Mouse (Mus musculus): ENCODE data around the gene D630023F18Rik.

Gene D630023F18Rik

GRCm38 (mm10) chr1:65122574-65123372 is at the start of gene D630023F18Rik:
Gene D630023F18Rik (minus strand): TSS chr1:65123214.
- DNase-seq (ENCODE audit: low spot score in 2 of 2) = no peak

- no peak for DNase-seq (ENCODE audit: low spot score in 2 of 2)
Measured at GRCm38 (mm10) chr1:65171579-65171978, 48.6 kb upstream of the D630023F18Rik start.

DNA sequence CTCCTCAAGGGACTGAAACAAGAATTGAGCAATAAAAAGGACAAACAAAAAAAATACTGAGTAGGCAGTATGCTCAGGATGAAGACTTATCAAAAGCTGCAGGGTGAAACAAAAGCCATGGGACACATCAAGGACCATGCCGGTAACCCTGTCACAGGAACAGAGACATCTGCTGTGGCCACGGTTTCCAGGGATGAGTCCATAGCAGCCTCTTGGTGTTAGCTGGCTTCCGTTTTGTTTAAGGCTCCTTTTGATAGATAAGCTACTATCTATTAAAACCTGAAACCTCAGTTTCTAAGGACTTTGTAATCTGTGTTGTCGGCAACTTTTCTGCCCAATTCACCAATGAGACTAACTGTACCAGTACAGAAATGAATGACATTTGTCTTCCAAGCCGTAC is 46.9 kb upstream of the D630023F18Rik start:
- DNase-seq (ENCODE audit: low spot score in 2 of 2) = no peak

DNA sequence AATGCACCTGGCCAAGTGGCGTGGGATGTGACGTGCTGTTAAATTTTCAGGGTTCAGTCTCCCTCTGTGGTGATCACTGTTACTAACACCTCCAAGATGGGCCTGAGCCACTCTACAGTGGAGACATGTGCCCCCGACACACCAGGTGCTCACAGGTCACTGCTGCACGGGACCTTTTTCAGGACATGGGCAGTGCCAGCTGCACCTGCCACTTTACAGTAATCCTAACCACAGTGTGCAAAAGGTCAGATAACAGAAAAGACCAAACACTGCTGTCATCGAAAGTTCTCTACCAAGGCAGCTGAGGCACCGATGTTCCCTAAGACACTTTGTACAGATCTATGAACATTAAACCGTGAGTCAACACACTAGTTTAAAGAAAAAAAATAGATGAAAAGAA is 46.5 kb upstream of the D630023F18Rik start:
- no peak for DNase-seq (ENCODE audit: low spot score in 2 of 2)

DNA sequence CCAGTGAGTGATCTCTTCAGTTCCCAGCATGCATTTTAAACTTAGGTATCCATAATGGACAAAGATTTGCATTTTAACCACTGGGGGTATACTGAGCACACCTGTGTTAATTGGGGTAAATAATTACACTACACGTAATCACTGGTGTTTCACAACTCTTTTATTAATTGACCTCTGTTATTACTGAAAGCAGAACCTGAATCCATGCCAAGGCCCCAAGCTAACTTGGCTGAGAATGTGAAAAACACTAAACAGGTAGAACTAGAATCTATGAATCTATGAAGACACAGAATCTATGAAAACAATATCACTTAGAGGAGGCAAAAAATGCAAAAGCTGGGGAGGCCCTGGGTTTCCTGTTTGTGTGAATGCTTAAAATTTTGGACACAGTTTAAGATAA is 44.5 kb upstream of the D630023F18Rik start:
- no peak for DNase-seq (ENCODE audit: low spot score in 2 of 2)

DNA sequence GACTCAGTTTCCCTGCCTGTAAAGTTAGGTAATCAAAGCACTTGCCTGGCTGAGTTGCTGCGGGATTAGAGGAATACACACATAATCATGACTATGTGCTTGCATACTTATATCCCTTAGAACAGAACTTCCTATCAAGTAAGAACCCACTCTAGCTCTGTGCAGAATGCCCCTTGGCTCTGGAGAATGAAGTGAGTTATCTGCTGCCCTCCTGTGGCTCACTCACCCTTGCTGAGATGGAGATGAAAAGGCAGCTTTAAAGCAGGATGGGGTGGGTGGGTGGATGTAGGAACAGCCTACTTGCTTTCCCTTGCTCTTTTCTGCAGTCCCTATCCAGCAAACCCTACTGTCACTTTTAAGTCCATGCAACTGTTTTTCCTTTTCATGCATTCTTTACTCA is 39.2 kb upstream of the D630023F18Rik start:
- DNase-seq (ENCODE audit: low spot score in 2 of 2) = no peak

- DNase-seq (ENCODE audit: low spot score in 2 of 2) = no peak
Measured at GRCm38 (mm10) chr1:65156111-65156510, 33.1 kb upstream of the D630023F18Rik start.

GRCm38 (mm10) chr1:65154814-65155213 is 31.8 kb upstream of the D630023F18Rik start:
- DNase-seq (ENCODE audit: low spot score in 2 of 2) = peak in 1 of 2 experiments; percentile 37

DNA sequence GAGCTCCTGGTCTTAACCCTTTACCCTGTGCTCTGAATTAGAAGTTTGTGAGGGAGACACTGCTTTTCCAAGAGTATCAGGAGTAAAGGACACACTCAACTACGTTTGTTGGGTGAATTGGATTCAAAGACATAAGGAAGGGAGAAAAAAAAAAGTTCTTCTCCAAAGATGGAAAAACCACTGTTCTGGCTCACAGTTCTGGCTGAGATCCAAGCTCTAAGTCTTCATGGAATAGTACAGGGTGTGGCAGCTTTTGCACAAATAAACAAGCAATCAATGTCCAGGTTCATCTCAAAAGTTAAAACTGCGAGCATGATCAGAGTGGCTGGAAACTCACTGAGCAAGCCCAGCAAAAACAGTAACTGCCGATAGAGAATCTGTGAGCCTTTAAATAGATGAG is 25.0 kb upstream of the D630023F18Rik start:
- no peak for DNase-seq (ENCODE audit: low spot score in 2 of 2)

GRCm38 (mm10) chr1:65147326-65147725 is 24.3 kb upstream of the D630023F18Rik start:
- DNase-seq (ENCODE audit: low spot score in 2 of 2) = no peak

- no peak for DNase-seq (ENCODE audit: low spot score in 2 of 2)
Measured at GRCm38 (mm10) chr1:65146601-65147000, 23.6 kb upstream of the D630023F18Rik start.

DNA sequence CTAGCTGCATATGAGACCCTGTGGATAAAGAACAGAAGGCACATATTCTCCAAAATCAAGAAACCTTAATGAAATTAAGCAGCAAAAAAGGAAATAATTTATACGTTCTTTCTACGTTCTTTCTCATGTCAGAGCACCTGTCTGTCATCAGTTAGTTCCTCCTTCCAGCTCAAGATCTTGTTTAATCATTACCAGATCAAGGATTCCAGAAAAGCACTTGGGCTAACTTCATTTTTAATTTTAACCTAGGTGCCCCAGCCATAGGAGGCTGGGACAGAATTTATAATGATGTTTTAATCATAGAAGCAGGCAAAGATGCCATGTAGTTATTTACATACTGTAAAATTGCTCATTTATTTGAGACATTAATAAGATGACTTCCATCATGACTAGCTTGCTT is 21.8 kb upstream of the D630023F18Rik start:
- DNase-seq (ENCODE audit: low spot score in 2 of 2) = no peak

GRCm38 (mm10) chr1:65137560-65137959 is 14.5 kb upstream of the D630023F18Rik start:
- DNase-seq (ENCODE audit: low spot score in 2 of 2) = no peak

- DNase-seq (ENCODE audit: low spot score in 2 of 2) = no peak
Measured at GRCm38 (mm10) chr1:65132833-65133232, 9.8 kb upstream of the D630023F18Rik start.

- no peak for DNase-seq (ENCODE audit: low spot score in 2 of 2)
Measured at GRCm38 (mm10) chr1:65131671-65132070, 8.7 kb upstream of the D630023F18Rik start.

DNA sequence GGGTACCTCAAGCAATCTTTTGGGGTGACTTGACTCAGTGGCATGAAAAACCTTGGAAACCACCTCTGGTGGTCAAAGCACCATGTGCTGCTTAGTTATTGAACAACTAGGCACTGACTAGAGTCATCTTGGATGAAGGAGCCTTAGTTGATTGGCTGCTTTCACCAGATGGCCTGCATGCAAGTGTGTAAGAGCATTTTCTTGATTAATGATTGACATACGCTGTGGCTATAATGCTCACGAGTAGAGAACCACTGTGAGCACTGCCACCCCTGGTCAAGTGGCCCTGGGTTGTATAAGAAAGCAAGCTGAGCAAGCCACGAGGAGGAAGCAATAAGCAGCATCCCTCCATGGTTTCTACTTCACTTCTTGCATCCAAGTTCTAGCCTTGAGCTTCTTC is 7.2 kb upstream of the D630023F18Rik start:
- no peak for DNase-seq (ENCODE audit: low spot score in 2 of 2)

- no peak for DNase-seq (ENCODE audit: low spot score in 2 of 2)
Measured at GRCm38 (mm10) chr1:65129634-65130180, 6.7 kb upstream of the D630023F18Rik start.

DNA sequence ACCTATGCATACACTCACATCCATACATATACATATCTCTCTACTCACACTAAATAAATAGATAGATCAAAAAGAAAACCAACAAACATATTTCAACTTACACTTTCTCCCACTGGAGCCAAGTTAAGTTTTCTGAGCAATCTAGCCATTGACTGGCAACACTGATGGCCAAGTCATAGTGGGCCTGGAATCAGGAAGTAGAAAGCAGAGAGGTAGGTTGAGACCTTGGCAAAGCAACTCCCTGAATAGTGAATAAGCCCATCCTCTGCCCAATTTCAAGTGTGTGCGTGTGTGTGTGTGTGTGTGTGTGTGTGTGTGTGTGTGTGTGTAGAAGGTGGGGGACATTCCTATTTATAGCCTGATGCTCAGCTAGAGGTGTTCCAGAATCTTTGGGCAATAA is 3.6 kb downstream of the D630023F18Rik start, which contains the start of gene Gm28845:
Gene Gm28845 (minus strand): TSS at position 121 of the 400 bp plus-strand sequence.
- no peak for DNase-seq (ENCODE audit: low spot score in 2 of 2)

GRCm38 (mm10) chr1:65118150-65118913 is 4.7 kb downstream of the D630023F18Rik start:
- DNase-seq (ENCODE audit: low spot score in 2 of 2) = no peak

GRCm38 (mm10) chr1:65113536-65114172 is 9.4 kb downstream of the D630023F18Rik start:
- no peak for DNase-seq (ENCODE audit: low spot score in 2 of 2)

DNA sequence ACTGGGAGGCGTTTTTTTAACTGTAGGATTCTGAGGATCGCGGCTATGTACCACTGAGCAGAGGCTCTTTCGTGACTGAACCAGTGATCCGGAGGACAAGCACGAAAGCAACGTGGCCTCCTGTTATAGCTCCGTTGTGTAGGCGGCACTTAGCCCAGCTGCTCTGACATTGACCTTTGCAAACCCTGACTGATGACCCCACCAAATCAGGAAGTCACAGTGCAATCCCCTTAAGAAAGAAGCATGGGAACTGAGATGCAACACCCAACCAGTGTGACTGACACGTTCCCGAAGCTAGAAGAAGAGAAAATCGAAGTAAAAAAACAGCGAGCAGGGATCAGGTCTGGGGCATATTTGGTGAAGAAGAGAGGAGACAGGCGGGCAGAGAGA is 10.2 kb downstream of the D630023F18Rik start:
- DNase-seq (ENCODE audit: low spot score in 2 of 2) = peak in 1 of 2 experiments; percentile 23
